Mouse (Mus musculus): ENCODE data around the gene Agt.

DNA sequence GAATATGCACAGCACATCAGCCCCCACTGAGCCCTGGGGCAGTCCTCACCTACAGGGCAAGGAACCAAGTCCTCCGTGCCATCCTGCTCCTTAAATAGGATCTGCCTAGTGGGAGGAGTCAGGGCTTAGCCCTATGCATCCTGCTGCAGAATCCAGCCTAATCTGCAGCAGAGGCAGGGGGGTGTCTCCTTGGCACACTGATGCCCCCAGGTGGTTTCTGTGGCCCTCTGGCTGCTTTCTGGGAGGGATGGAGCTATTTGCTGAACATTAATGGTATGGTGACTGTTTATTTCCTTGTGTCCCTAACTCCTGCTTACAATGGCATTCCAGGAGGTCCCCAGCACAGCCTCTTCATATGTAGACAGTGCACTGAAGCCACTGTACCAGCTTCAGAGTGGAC, 21.3 kb downstream of the Agt start:
- TF ChIP-seq CTCF (IDR thresholded peaks at IDR 0.05; ENCODE audit: extremely low read depth, insufficient read depth, insufficient read length, insufficient replicate concordance) (no peak), POLR2A (IDR thresholded peaks at IDR 0.05; ENCODE audit: low read depth, low read length) (no peak)

Measured in spleen, adult 2 months (tissue).